Mouse (Mus musculus): ENCODE measurements around the gene Gm5475. TPM values are rescaled to one million over a fixed set of nuclear protein-coding genes. Genes with fewer than 3 reads are reported as not detected.
"Not testable (repeated sequence)": the region's sequence is repeated elsewhere in the genome, so short reads cannot be mapped to it uniquely, and the experiment has no call there.

Gm5475 gene
- polyA plus RNA-seq (2012; rRNA removed), result 0.03 TPM in 1 of 2 replicates, not detected in the other

GRCm38 (mm10) chr15:100421758-100422197, at the start of gene Gm5475:
Gene Gm5475 (plus strand): TSS chr15:100422147.
- DNase-seq (ENCODE audit: low read depth), result not testable (repeated sequence)

GRCm38 (mm10) chr15:100375066-100375465, 46.9 kb upstream of the Gm5475 start:
- peak; percentile 85 for DNase-seq (ENCODE audit: low read depth)
- TF ChIP-seq CTCF (IDR thresholded peaks at IDR 0.05; ENCODE audit: borderline replicate concordance, extremely low read depth, insufficient read depth, insufficient read length) (peak; percentile 71; the same call in 1 of the 2 replicates), POLR2A (IDR thresholded peaks at IDR 0.05; ENCODE audit: borderline replicate concordance, extremely low read depth, insufficient read depth, insufficient read length, poor library complexity, severe bottlenecking) (no peak)

DNA sequence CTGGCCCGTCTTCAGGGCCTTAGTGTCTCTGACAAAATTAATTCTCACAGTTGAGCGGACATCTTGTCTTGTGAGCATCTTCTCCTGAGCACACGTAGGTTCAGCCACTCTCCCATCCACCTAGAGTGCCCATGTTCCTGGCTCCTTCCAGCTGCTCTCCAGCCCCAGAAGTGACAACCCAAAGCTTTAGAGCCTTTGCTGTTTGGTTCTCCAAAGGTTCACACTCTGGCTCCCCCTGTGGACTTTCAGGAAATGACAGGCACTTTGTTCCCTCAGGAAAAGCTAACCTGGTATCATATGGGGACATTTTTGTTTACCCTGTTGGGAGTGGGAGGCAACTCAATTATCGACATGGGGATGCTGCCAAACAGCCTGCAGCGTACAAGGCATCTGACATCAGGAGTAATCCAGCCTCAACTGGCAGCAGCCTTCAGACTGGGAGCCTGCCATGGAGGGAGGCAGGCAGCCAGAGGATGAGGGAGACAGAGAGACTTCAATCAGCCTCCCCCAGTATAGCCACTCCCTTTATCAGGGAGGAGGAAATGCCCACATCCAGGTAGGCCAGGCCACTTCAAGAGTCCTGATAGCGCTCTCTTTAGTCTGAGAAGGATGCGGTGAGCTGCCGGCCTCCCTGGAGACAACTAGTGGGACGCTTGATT, 44.0 kb upstream of the Gm5475 start:
- DNase-seq (ENCODE audit: low read depth), result not testable (repeated sequence)

DNA sequence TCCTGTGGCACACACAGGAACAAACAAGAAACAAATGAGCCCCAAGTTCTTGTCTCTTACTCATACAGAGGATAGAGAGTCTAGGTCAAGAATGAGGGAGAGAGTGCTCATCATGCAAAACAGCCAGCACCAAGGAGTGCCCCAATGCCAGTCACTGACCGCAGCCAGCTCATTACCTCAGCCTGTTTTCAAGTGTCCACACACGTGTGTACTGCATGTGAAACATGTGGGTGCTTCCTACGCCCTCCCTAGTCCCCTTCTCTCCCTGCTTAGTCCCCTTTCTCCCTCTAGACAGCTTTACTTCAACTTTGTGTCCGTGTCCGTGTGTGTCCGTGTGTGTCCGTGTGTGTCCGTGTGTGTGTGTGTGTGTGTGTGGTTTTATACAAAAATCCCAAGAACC, 42.3 kb upstream of the Gm5475 start:
- no peak for TF ChIP-seq CTCF (IDR thresholded peaks at IDR 0.05; ENCODE audit: borderline replicate concordance, extremely low read depth, insufficient read depth, insufficient read length)
- no peak for TF ChIP-seq POLR2A (IDR thresholded peaks at IDR 0.05; ENCODE audit: borderline replicate concordance, extremely low read depth, insufficient read depth, insufficient read length, poor library complexity, severe bottlenecking)
- no peak for DNase-seq (ENCODE audit: low read depth)

GRCm38 (mm10) chr15:100380104-100380503, 41.8 kb upstream of the Gm5475 start:
- DNase-seq (ENCODE audit: low read depth), result no peak
- no peak for TF ChIP-seq CTCF (IDR thresholded peaks at IDR 0.05; ENCODE audit: borderline replicate concordance, extremely low read depth, insufficient read depth, insufficient read length)
- TF ChIP-seq POLR2A (IDR thresholded peaks at IDR 0.05; ENCODE audit: borderline replicate concordance, extremely low read depth, insufficient read depth, insufficient read length, poor library complexity, severe bottlenecking), result no peak

DNA sequence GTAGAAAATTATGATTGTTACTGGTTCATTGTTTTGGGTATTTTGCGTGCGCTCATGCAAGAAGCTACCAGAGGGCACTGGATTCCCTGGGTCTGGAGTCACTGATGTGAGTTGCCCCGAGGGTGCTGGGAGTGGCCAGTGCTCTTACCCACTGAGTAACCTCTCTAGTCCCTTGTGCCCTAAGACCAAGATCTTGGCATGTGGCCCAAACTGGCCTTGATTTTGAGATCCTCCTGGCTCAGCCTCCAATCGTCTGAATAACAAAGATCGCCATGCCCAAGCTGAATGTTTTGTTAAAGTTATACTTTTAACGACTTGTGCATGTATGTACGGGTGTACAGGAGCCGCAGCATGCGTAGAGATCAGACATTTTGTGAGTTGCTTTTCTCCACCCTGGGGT, 36.2 kb upstream of the Gm5475 start:
- no peak for TF ChIP-seq CTCF (IDR thresholded peaks at IDR 0.05; ENCODE audit: borderline replicate concordance, extremely low read depth, insufficient read depth, insufficient read length)
- no peak for TF ChIP-seq POLR2A (IDR thresholded peaks at IDR 0.05; ENCODE audit: borderline replicate concordance, extremely low read depth, insufficient read depth, insufficient read length, poor library complexity, severe bottlenecking)
- DNase-seq (ENCODE audit: low read depth), result no peak

DNA sequence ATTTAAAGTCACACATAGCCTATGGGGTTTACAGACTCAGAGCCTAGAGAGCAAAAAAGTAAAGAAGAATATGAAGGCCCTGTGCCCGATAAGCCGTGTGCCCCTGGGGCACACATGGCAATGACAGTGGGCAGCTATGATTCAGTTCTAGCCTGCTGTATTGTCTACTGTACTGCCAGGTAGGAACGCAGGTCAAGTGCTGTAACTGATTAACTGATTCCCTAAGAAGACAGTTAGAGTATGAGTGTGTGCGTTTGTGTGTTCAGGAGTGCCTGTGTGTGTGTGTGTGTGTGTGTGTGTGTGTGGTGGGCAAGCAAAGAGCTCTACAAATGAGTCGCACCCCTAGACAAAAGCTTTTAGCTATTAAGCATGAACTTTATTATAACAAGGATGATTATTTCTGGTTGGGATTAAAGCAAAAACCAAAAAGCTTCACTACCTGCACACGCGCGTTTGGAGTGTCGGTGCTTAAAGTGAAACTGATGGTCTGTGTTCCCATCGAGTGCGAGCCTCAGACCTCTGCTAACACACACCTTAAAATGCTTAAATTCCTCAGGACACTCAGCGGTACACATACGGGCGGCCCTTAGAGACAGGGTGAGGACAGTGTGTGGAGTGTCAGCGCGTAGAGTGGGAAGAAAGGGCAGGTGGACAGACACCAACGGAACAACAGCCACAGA, 34.3 kb upstream of the Gm5475 start:
- DNase-seq (ENCODE audit: low read depth), result no peak
- TF ChIP-seq CTCF (IDR thresholded peaks at IDR 0.05; ENCODE audit: borderline replicate concordance, extremely low read depth, insufficient read depth, insufficient read length) (no peak), POLR2A (IDR thresholded peaks at IDR 0.05; ENCODE audit: borderline replicate concordance, extremely low read depth, insufficient read depth, insufficient read length, poor library complexity, severe bottlenecking) (no peak)

- TF ChIP-seq POLR2A (IDR thresholded peaks at IDR 0.05; ENCODE audit: borderline replicate concordance, extremely low read depth, insufficient read depth, insufficient read length, poor library complexity, severe bottlenecking) (no peak), CTCF (IDR thresholded peaks at IDR 0.05; ENCODE audit: borderline replicate concordance, extremely low read depth, insufficient read depth, insufficient read length) (no peak)
- DNase-seq (ENCODE audit: low read depth), result no peak
Observed at GRCm38 (mm10) chr15:100388224-100388835, 33.6 kb upstream of the Gm5475 start.

GRCm38 (mm10) chr15:100388886-100389285, 33.1 kb upstream of the Gm5475 start:
- no peak for TF ChIP-seq CTCF (IDR thresholded peaks at IDR 0.05; ENCODE audit: borderline replicate concordance, extremely low read depth, insufficient read depth, insufficient read length)
- no peak for TF ChIP-seq POLR2A (IDR thresholded peaks at IDR 0.05; ENCODE audit: borderline replicate concordance, extremely low read depth, insufficient read depth, insufficient read length, poor library complexity, severe bottlenecking)
- DNase-seq (ENCODE audit: low read depth), result no peak

DNA sequence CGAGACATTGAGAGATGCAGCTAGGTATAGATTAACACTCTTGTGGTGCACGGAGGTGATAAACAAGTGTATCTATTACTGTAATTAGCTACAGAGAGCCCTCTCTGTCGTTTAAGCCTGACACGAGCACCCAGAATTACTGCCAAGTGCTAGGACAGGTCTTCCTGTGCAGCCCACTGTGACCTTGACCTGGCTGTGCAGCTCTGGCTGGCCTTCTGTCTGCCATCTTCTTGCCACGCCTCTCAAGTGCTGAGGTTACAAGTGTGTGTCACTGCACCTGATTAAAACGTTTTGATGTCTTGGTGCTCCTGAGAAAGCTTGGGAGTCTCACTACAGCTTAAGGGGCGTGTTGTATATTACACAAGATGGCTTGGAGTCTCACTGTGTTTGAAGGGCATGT, 30.9 kb upstream of the Gm5475 start:
- no peak for TF ChIP-seq POLR2A (IDR thresholded peaks at IDR 0.05; ENCODE audit: borderline replicate concordance, extremely low read depth, insufficient read depth, insufficient read length, poor library complexity, severe bottlenecking)
- no peak for TF ChIP-seq CTCF (IDR thresholded peaks at IDR 0.05; ENCODE audit: borderline replicate concordance, extremely low read depth, insufficient read depth, insufficient read length)
- no peak for DNase-seq (ENCODE audit: low read depth)

GRCm38 (mm10) chr15:100391599-100391998, 30.3 kb upstream of the Gm5475 start:
- no peak for TF ChIP-seq POLR2A (IDR thresholded peaks at IDR 0.05; ENCODE audit: borderline replicate concordance, extremely low read depth, insufficient read depth, insufficient read length, poor library complexity, severe bottlenecking)
- no peak for TF ChIP-seq CTCF (IDR thresholded peaks at IDR 0.05; ENCODE audit: borderline replicate concordance, extremely low read depth, insufficient read depth, insufficient read length)
- no peak for DNase-seq (ENCODE audit: low read depth)

DNA sequence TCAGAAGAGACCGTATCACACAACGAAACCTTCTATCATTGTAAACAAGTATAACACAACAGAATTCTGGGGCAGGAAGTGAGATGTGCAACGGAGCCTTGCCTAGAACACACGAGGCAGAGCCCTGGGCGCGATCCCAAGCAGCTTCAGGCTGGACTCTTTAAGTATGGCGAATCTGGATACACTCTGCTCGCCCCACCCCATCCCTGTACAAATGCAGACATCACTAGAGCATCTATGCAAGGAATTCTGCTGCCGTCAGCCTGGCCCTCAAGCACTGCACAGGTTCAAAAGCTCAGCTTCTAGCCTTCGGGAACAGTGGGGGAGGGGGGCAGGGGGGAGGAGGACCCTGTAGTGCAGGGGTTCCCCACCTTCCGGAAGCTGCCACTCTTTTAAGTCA, 28.9 kb upstream of the Gm5475 start:
- DNase-seq (ENCODE audit: low read depth), result no peak
- TF ChIP-seq POLR2A (IDR thresholded peaks at IDR 0.05; ENCODE audit: borderline replicate concordance, extremely low read depth, insufficient read depth, insufficient read length, poor library complexity, severe bottlenecking), result no peak
- no peak for TF ChIP-seq CTCF (IDR thresholded peaks at IDR 0.05; ENCODE audit: borderline replicate concordance, extremely low read depth, insufficient read depth, insufficient read length)
